Mouse (Mus musculus) natural killer cell, adult 2 months (primary cell): Measurements from ENCODE around the gene Trim13.
"Not testable (repeated sequence)": the region's sequence is repeated elsewhere in the genome, so short reads cannot be mapped to it uniquely, and the experiment has no call there.

Experiments used
- DNase-seq, 2 experiments: peaks; one replicate each; pipeline ENCODE4 v3.0.0; 2022; ENCODE audit warnings: low spot score in 2 of 2

The Trim13 gene

GRCm38 (mm10) chr14:61597968-61598367 lies at the start of gene Trim13:
Gene Trim13 (plus strand): TSS chr14:61598247.
- DNase-seq = no peak

GRCm38 (mm10) chr14:61548614-61549013 lies 49.4 kb upstream of the Trim13 start:
- DNase-seq = no peak

DNA sequence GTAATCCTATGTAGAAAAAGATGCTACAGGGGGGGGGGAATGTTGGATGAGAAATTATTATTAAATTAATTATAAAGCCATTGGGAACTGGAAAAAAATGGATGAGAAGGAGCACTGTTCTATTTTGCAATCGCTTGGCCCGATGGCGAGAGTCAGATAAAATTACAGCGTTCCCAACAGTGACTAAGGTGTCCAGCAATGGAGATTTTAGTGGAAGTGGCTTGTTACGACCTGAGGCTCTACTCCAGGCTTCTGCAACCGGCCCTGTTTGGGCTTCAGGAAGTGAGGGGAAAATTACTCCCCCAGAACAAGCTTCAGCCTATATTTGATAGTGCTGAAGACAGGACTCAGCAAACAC lies 42.1 kb upstream of the Trim13 start:
- DNase-seq = no peak

DNA sequence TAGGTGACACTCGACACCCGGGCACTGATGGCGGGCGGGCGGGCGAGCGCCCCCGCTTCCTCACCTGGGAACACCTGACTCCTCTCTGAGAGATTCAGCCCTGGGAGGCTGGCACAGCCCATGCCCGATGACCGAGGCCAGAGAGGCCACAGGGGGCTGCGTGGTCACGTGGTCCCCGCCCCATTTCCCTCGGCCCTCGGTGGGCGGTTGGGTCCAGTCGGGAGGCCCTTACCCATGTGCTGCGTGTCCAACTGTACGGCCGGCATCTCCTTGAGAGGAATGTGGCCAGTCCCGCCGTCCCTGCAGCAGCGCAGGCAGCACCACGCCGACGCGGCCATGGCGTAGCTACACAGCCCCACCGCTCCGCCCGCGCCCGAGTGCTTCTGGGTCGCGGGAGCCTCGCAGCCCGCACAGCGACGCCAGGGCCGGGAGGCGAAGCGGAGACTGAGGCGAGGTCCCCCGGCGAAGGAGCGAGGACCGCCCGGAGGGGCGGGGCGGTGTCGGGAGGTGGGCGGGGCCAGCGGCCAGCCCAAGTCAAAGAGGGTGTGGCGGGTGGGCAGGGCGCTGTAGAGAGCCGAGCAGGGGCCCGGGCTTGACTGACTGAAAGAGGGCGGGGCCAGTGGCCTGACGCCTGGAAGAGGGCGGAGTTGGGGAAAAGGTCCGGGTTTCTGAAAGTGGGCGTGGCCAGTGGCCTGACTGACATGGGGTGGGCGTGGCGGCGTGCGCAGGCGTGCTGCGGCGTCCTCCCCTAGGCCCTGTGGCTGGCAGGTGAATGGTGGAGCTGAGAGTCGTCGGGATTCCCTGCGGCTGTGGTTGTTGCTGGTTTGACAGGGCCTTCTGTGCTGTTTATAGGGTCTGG lies 41.5 kb upstream of the Trim13 start, which contains the start of gene Spryd7:
TSS of gene Spryd7 (minus strand) at position 598 of the 859 bp plus-strand sequence.
- peak; percentile 97 to 98 for DNase-seq

DNA sequence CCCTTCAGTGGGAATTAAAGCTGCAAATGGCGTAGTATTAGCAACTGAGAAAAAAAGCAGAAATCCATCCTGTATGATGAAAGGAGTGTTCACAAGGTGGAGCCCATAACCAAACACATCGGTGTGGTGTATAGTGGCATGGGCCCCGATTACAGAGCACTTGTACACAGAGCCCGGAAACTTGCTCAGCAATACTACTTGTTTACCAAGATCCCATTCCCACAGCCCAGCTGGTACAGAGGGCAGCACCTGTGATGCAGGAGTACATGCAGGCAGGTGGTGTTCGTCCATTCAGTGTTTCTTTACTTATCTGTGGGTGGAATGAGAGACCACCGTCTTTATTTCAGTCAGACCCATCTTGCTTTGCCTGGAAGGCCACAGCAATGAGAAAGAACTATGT lies 39.1 kb upstream of the Trim13 start:
- no peak for DNase-seq

- DNase-seq = no peak
Observed at GRCm38 (mm10) chr14:61559856-61560255, 38.2 kb upstream of the Trim13 start.

DNA sequence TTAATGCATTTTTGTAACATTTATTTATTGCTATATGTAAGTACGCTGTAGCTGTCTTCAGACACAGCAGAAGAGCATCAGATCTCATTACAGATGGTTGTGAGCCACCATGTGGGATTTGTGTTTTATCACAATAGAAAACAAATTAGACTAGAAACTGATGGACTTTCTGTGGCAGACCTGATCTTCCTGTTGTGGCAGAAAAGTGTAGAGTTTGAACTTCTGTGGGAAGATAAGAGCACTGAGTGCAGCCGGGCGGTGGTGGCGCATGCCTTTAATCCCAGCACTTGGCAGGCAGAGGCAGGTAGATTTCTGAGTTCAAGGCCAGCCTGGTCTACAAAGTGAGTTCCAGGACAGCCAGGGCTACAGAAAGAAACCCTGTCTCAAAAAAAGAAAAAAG lies 31.8 kb upstream of the Trim13 start:
- DNase-seq = not testable (repeated sequence)

GRCm38 (mm10) chr14:61569344-61569743 lies 28.7 kb upstream of the Trim13 start:
- DNase-seq = no peak

GRCm38 (mm10) chr14:61571366-61571765 lies 26.7 kb upstream of the Trim13 start:
- DNase-seq = peak; percentile 74 to 86

GRCm38 (mm10) chr14:61572131-61572530 lies 25.9 kb upstream of the Trim13 start:
- no peak for DNase-seq

GRCm38 (mm10) chr14:61575066-61575465 lies 23.0 kb upstream of the Trim13 start:
- no peak for DNase-seq

GRCm38 (mm10) chr14:61575941-61576340 lies 22.1 kb upstream of the Trim13 start:
- DNase-seq = no peak

- peak; percentile 45 to 67 for DNase-seq
Observed at GRCm38 (mm10) chr14:61589288-61590065, 8.6 kb upstream of the Trim13 start.

GRCm38 (mm10) chr14:61596719-61597426 lies 1.2 kb upstream of the Trim13 start:
- no peak for DNase-seq

GRCm38 (mm10) chr14:61599057-61599806 lies 1.2 kb downstream of the Trim13 start:
- peak; percentile 89 to 90 for DNase-seq

DNA sequence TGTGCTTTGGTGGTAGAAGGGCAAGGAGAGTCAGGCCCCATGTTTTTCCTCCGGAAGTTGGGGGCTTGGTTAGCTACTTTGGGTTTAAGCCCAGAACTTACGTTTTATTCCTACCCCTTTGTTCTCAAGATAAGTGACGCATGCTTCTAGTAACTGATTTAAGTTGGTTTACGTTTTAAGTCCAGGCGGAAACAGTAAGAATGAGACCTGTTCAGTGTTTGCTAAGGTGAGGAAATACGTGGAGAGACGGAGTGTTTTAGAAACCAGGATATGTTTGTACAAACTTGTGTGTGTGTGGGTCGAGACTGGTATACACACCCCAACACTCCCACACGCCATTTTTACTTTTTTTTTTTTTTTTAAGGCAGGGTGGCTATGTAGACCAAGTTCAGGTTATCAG lies 3.3 kb downstream of the Trim13 start:
- DNase-seq = no peak

- DNase-seq = no peak
Observed at GRCm38 (mm10) chr14:61603069-61603755, 5.2 kb downstream of the Trim13 start.

- DNase-seq = no peak
Observed at GRCm38 (mm10) chr14:61604081-61604480, 6.0 kb downstream of the Trim13 start.

- not testable (repeated sequence) for DNase-seq
Observed at GRCm38 (mm10) chr14:61606088-61606487, 8.0 kb downstream of the Trim13 start.

- DNase-seq = no peak
Observed at GRCm38 (mm10) chr14:61607157-61607556, 9.1 kb downstream of the Trim13 start, which contains the start of gene Kcnrg. Gene Kcnrg (plus strand): TSS chr14:61607457.

- DNase-seq = no peak
Observed at GRCm38 (mm10) chr14:61611766-61612165, 13.7 kb downstream of the Trim13 start.
